Mouse (Mus musculus) ES-E14 (cell line): Measurements from ENCODE around the gene Txndc11.

Experiments
- HCFC1 ChIP-seq: IDR thresholded peaks from 2 replicates; pipeline ENCODE4 v1.6.1; 2012; ENCODE audit warnings: low read length, inconsistent platforms, borderline replicate concordance; ENCODE audit not compliant: insufficient read depth
- MAFK ChIP-seq: IDR thresholded peaks from 2 replicates; pipeline ENCODE4 v1.6.1; 2014; ENCODE audit warnings: mild to moderate bottlenecking, low read depth, low read length, inconsistent platforms; ENCODE audit not compliant: insufficient read depth
- ZC3H11A ChIP-seq: IDR thresholded peaks from 2 replicates; pipeline ENCODE4 v1.6.1; 2012; ENCODE audit warnings: low read depth, mild to moderate bottlenecking, inconsistent platforms, low read length, borderline replicate concordance
- ZNF384 ChIP-seq: IDR thresholded peaks from 2 replicates; pipeline ENCODE4 v1.6.1; 2012; ENCODE audit warnings: low read depth, low read length, inconsistent platforms

DNA sequence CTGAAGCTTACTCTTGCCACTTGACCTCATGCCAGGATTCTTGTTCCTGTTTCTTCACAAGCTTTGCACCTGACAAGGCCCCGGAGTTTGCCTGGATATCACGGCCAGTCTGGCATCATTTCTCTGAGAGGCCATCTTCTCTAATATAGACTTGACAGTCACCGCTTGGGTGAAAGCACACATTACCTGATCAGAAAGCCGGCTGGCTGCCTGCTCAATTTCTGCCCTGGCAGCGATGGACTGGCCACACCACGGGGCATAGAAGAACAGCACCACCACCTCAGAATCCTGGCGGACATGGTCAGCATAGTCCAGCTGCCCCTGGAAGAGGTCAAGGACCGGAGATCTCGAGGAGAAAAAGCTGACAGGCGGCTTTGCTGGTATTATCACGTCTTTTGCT, 6.1 kb downstream of the Txndc11 start:
- TF ChIP-seq MAFK: no peak
- no peak for TF ChIP-seq ZNF384
- TF ChIP-seq ZC3H11A: no peak
- no peak for TF ChIP-seq HCFC1
